Mouse (Mus musculus) gonadal fat pad, adult 2 months (tissue): Measurements from ENCODE around the gene Wnt5b. TPM values are rescaled to one million over a fixed set of nuclear protein-coding genes. Genes with fewer than 3 reads are reported as not detected.

Source experiments
- DNase-seq: peaks from one replicate; pipeline ENCODE4 v3.0.0-alpha.2; 2012; ENCODE audit warnings: low read depth
- polyA plus RNA-seq: library from polyadenylated mRNA; depleted of rRNA; stranded (reverse); fragments of >200 nt; gene quantifications from 2 replicates; pipeline ENCODE4 v1.2.3, GENCODE M21; 2012; rRNA removed

Wnt5b gene
- polyA plus RNA-seq, 1 experiment: 4.1 TPM

DNA sequence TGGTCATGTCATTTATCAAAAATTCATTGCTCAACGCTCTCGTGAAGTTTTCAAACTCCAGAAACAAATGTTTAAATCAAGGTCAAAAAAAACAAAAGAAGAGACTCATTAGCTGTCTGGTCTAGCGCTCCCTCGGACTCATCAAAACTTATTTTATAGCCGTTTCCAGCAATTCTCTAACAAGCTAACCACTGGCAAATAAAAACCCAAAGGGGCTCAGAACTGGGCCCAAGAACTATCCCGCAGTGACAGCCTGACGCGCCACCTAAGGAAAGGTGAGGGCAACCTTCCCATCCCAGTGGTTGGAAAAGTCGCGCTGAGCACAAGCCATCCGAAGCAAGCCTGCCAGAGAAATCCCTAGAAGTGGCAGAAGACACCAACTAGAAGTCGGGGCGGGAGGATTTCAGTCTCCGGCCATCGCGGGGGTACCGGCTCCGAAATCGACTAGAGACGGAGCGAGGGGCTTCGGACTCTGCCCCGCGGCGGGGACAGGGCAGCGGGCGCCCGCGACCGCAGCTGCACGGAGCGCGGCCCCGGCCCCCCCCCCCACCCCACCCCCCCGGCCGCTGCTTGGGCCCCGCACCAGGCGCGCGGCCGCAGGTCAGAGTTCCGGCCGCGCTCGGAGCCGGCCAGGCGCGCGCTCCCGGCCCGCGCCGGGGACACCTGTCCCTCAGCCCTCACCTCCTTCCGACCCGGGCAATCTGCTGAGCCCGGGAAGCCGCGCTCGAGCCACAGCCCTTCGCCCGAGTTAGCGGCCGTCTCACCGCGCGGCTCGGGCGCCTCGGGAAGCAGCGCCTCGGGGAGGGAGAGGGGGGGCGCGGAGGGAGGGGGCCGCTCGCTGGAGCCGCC, 156.1 kb downstream of the Wnt5b start:
- DNase-seq: no peak

DNA sequence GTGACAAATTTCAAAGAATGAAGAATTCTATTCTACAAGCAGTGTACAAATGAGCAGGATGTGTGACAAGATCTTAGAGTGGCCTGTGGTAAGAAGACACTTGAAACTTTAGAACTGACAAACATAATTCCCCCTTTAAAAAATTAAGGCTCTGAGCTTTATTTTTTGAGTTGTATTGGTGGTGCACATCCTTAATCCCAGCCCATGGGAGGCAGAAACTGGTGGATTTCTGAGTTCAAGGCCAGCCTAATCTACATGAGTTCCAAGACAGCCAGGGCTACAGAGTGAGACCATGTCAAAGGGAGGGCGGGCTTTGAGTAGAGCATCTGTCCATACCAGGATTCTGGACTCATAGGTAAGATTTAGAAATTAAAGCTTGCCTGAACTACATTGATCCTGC, 157.3 kb downstream of the Wnt5b start:
- DNase-seq: no peak

DNA sequence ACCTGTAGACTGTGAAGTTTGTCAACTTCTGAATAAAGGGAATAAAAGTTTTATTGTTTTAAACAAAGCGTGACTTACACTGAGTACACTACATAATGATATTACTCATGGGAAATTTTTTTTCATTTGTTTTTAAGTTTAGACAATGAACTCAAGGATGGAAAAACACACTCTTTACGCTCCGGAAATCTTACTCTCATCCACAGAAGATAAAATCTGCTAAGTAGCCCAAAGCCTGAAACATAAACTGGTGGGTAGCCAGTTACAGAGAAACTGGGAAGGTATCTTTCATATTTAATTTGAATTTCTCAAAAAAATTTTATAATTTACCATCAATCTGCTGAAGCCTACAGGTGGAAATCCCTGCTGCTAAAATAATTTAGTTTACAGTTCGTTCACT, 157.7 kb downstream of the Wnt5b start:
- no peak for DNase-seq

DNA sequence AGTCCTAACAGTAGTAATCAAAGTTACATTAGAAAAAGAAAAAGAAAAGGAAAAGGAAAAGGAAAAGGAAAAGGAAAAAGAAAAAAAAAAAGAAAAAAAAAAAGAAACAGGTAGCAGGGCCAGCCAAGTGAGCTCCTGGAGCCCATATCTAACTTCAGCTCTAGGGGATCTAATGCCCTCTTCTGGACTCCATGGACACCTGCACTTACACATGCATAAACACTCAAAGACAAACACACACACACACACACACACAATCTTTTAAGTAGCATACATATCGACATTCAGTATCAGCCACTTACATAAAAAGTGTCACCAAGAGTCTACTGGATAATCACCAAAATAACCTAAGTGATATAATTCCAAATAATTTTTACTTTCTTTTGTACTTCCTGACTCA, 158.5 kb downstream of the Wnt5b start:
- no peak for DNase-seq

Other genes starting within 250 kb of the Wnt5b start
- gene Lrtm2, start 213.6 kb downstream of the Wnt5b start, polyA plus RNA-seq: 0.03 and 0.07 TPM in 2 replicates
- 119 and 135 TPM in 2 replicates for gene Adipor2, start 126.6 kb downstream of the Wnt5b start, polyA plus RNA-seq
- 55.5 and 62.0 TPM in 2 replicates for gene Fbxl14, start 64.7 kb downstream of the Wnt5b start, polyA plus RNA-seq